Mouse (Mus musculus): ENCODE measurements around the gene Cyp2e1. TPM values are rescaled to one million over a fixed set of nuclear protein-coding genes. Genes with fewer than 3 reads are reported as not detected.

The Cyp2e1 gene
- total RNA-seq (2014; rRNA removed) (3,097 and 4,003 TPM in 2 replicates), polyA plus RNA-seq (2012; rRNA removed) (2,786 and 2,859 TPM in 2 replicates)

DNA sequence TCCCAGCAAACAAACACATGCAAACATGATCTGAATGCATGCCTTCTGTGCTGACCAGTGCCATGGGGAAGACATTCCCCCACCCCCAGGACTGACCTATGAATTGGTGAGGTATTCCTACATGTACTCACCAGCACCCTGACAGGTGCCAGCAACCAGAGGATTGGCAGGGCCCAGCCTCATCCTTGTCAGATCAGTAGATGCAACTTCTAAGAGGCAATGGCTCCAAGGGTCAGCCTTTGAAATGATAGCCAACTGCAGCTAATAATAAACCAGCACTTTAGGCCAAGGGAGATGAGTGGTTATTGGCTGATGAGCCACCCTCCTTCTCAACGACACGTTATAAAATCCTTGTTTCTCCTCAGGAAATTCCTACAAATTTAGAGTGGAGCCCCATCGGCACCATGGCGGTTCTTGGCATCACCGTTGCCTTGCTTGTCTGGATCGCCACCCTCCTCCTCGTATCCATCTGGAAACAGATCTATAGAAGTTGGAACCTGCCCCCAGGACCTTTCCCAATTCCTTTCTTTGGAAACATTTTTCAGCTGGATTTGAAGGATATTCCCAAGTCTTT, at the start of gene Cyp2e1:
TSS of gene Cyp2e1 (plus strand) at position 293 of the 574 bp plus-strand sequence.
- Histone ChIP-seq H3K79me2 (ENCODE audit: control insufficient read depth, insufficient read depth, low read length) (no peaks in the 10 kb centered on the region; the same call in 1 of the 2 replicates), H3K9ac (ENCODE audit: low read depth, low read length) (peak within 1 kb of the TSS; percentile 89), H3K27ac (replicated peaks; ENCODE audit: insufficient read depth, low read depth, low read length) (peak within 1 kb of the TSS; percentile 83), H3K27me3 (ENCODE audit: control insufficient read depth, insufficient read depth, low read length) (no peaks in the 10 kb centered on the region), H3K4me1 (ENCODE audit: control insufficient read depth, insufficient read depth, low read length) (peaks cover 5% of the 10 kb centered on the region; the same call in 1 of the 2 replicates), H3K36me3 (ENCODE audit: control insufficient read depth, insufficient read depth, low read length) (peaks cover 39% of the 10 kb centered on the region), H3K4me3 (ENCODE audit: insufficient read depth, low read depth, low read length) (peak within 1 kb of the TSS; percentile 75)
- peak; percentile 86; the same call in 1 of the 2 replicates for TF ChIP-seq POLR2A (IDR thresholded peaks at IDR 0.05; ENCODE audit: extremely low read depth, insufficient read depth, low read length)
- no peak for TF ChIP-seq CTCF (IDR thresholded peaks at IDR 0.05; ENCODE audit: low read depth, low read length)
- WGBS, result 21% methylated on average over 7 of the region's 7 CpGs
- DNase-seq (ENCODE audit: extremely low read depth, low read depth, low spot score), result peak; percentile 99

DNA sequence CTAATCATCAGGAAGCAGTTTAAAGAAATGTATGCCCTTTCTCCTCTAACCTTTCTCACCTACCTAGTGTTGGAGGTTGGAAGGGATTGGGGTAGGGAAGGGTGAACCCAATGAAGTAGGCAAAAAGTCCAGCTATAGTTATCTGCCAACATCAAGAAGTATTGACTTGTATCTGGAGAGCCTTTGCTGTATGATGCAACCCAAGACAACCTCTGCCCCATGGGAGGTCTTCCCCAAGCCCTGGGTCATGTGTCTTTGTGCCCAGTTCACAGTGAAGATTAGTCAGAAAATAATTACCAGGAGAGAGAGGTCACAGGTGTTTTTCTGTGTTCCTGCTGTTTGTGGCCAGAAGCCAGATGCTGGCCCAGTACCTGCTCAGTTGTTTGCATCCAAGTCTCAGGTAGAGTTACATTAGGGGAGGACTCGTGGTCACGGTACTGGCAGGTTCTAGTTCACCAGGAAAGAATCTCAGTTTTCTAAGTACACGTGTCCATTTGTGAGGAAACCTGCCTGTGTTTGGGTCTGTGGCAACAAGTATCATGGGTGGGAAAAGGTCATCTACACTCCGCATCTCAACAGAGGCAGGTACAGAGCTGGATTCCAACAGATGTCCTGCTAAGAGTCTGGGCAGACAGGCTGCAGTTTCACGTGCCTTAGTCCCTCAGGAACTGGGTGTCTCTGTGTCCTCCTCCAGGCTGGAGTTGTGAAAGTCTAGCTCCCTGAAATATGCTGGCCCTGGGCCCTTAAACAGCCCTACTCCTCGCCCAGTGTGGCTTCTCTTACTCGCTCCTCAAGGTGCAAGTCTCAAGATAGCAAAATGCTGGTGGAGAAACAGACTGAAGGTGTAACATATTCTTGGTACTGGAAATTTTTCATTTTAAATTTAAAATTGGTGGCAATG, 46.1 kb upstream of the Cyp2e1 start:
- 18% methylated on average over 7 of the region's 7 CpGs for WGBS

DNA sequence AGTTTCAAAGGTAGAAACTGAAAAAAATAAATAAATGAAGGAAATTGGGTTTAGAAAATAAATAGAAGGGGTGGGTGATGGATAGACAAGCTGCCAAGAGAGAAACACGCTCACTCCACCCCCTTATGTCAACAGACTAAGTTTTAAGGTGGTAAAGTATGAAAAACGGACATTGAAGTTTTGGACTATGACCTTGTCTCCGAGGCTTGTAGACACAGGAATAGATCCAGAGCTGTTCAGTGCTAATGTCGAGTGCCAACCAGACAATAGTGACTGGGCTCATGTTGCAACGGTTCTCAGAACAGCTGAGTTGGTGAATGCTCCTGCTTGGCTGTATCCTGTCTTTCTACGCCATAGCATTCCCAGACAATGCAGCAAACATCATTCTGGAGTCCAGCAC, 42.4 kb upstream of the Cyp2e1 start:
- DNase-seq (ENCODE audit: extremely low read depth, low read depth, low spot score), result peak; percentile 100
- no peaks in the 10 kb centered on the region; the same call in 1 of the 2 replicates for H3K79me2 ChIP-seq (ENCODE audit: control insufficient read depth, insufficient read depth, low read length)
- TF ChIP-seq POLR2A (IDR thresholded peaks at IDR 0.05; ENCODE audit: extremely low read depth, insufficient read depth, low read length), result no peak
- TF ChIP-seq CTCF (IDR thresholded peaks at IDR 0.05; ENCODE audit: low read depth, low read length), result no peak
- H3K36me3 ChIP-seq (ENCODE audit: control insufficient read depth, insufficient read depth, low read length), result no peaks in the 10 kb centered on the region
- peaks cover 47% of the 10 kb centered on the region for H3K4me1 ChIP-seq (ENCODE audit: control insufficient read depth, insufficient read depth, low read length)
- WGBS, result 27% methylated on average over 6 of the region's 6 CpGs
- no peaks in the 10 kb centered on the region for H3K27me3 ChIP-seq (ENCODE audit: control insufficient read depth, insufficient read depth, low read length)
- no peak overlapping the region for H3K9ac ChIP-seq (ENCODE audit: low read depth, low read length)
- no peak overlapping the region for H3K4me3 ChIP-seq (ENCODE audit: insufficient read depth, low read depth, low read length)
- H3K27ac ChIP-seq (replicated peaks; ENCODE audit: insufficient read depth, low read depth, low read length), result peak overlapping the region; percentile 87

More for the DNA sequence above, 46.1 kb upstream of the Cyp2e1 start:
- Histone ChIP-seq H3K9ac (ENCODE audit: low read depth, low read length) (no peak overlapping the region), H3K79me2 (ENCODE audit: control insufficient read depth, insufficient read depth, low read length) (no peaks in the 10 kb centered on the region), H3K27ac (replicated peaks; ENCODE audit: insufficient read depth, low read depth, low read length) (peak overlapping the region; percentile 78), H3K36me3 (ENCODE audit: control insufficient read depth, insufficient read depth, low read length) (no peaks in the 10 kb centered on the region), H3K27me3 (ENCODE audit: control insufficient read depth, insufficient read depth, low read length) (no peaks in the 10 kb centered on the region), H3K4me1 (ENCODE audit: control insufficient read depth, insufficient read depth, low read length) (peaks cover 30% of the 10 kb centered on the region), H3K4me3 (ENCODE audit: insufficient read depth, low read depth, low read length) (no peak overlapping the region)
- no peak for TF ChIP-seq POLR2A (IDR thresholded peaks at IDR 0.05; ENCODE audit: extremely low read depth, insufficient read depth, low read length)
- TF ChIP-seq CTCF (IDR thresholded peaks at IDR 0.05; ENCODE audit: low read depth, low read length), result no peak
- peak; percentile 100 for DNase-seq (ENCODE audit: extremely low read depth, low read depth, low spot score)

DNA sequence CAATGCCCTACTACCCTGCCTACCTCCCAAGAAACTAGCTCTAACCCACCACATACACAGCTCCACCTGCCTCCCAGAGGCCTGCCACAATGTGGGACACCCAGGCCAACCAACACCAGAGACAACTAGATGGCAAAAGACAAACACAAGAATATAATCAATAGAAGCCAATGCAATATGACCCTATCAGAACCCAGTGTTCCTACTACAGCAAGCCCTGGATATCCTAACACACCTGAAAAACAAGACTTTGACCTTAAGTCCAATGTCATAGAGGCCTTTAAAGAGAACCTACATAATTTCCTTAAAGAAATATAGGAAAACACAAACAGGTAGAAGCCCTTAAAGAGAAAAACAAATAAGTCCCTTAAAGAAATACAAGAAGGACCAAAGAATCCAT, 38.0 kb upstream of the Cyp2e1 start:
- Histone ChIP-seq H3K79me2 (ENCODE audit: control insufficient read depth, insufficient read depth, low read length) (no peaks in the 10 kb centered on the region; the same call in 1 of the 2 replicates), H3K27ac (replicated peaks; ENCODE audit: insufficient read depth, low read depth, low read length) (peak overlapping the region; percentile 75), H3K27me3 (ENCODE audit: control insufficient read depth, insufficient read depth, low read length) (no peaks in the 10 kb centered on the region), H3K9ac (ENCODE audit: low read depth, low read length) (no peak overlapping the region), H3K36me3 (ENCODE audit: control insufficient read depth, insufficient read depth, low read length) (no peaks in the 10 kb centered on the region), H3K4me1 (ENCODE audit: control insufficient read depth, insufficient read depth, low read length) (peaks cover 33% of the 10 kb centered on the region), H3K4me3 (ENCODE audit: insufficient read depth, low read depth, low read length) (no peak overlapping the region)
- TF ChIP-seq CTCF (IDR thresholded peaks at IDR 0.05; ENCODE audit: low read depth, low read length), result no peak
- no peak for TF ChIP-seq POLR2A (IDR thresholded peaks at IDR 0.05; ENCODE audit: extremely low read depth, insufficient read depth, low read length)
- peak; percentile 90 for DNase-seq (ENCODE audit: extremely low read depth, low read depth, low spot score)

GRCm38 (mm10) chr7:140733162-140733561, 30.4 kb upstream of the Cyp2e1 start:
- Histone ChIP-seq H3K36me3 (ENCODE audit: control insufficient read depth, insufficient read depth, low read length) (no peaks in the 10 kb centered on the region), H3K9ac (ENCODE audit: low read depth, low read length) (no peak overlapping the region), H3K27me3 (ENCODE audit: control insufficient read depth, insufficient read depth, low read length) (no peaks in the 10 kb centered on the region), H3K4me1 (ENCODE audit: control insufficient read depth, insufficient read depth, low read length) (no peaks in the 10 kb centered on the region), H3K4me3 (ENCODE audit: insufficient read depth, low read depth, low read length) (no peak overlapping the region), H3K27ac (replicated peaks; ENCODE audit: insufficient read depth, low read depth, low read length) (no peak overlapping the region), H3K79me2 (ENCODE audit: control insufficient read depth, insufficient read depth, low read length) (no peaks in the 10 kb centered on the region)
- TF ChIP-seq CTCF (IDR thresholded peaks at IDR 0.05; ENCODE audit: low read depth, low read length) (peak; percentile 38; the same call in 1 of the 2 replicates), POLR2A (IDR thresholded peaks at IDR 0.05; ENCODE audit: extremely low read depth, insufficient read depth, low read length) (no peak)
- 90% methylated on average over 2 of the region's 2 CpGs for WGBS
- no peak for DNase-seq (ENCODE audit: extremely low read depth, low read depth, low spot score)
